Mouse (Mus musculus) bone marrow macrophage, adult 2 months (primary cell): ENCODE results near the gene Stac2. TPM values are rescaled to one million over a fixed set of nuclear protein-coding genes. Genes with fewer than 3 reads are reported as not detected.
A peak's percentile ranks its signal among the peaks of the same experiment; 100 is the strongest.

Source experiments
- H3K27ac ChIP-seq: 2 replicates; pipeline ENCODE4 v1.5.1; 2012; ENCODE audit warnings: low read depth, low read length; ENCODE audit not compliant: insufficient read depth
- H3K4me1 ChIP-seq: 2 replicates; pipeline ENCODE4 v1.6.1; 2012; ENCODE audit warnings: low read length; ENCODE audit not compliant: control insufficient read depth, insufficient read depth
- H3K4me3 ChIP-seq: 2 replicates; pipeline ENCODE4 v1.5.1; 2012; ENCODE audit warnings: mild to moderate bottlenecking, low read length, moderate library complexity; ENCODE audit not compliant: insufficient read depth
- CTCF ChIP-seq: IDR thresholded peaks from 2 replicates; pipeline ENCODE4 v1.5.1; 2012; ENCODE audit warnings: low read depth, mild to moderate bottlenecking, low read length, moderate library complexity
- POLR2A ChIP-seq: IDR thresholded peaks from 2 replicates; pipeline ENCODE4 v1.6.1; 2012; ENCODE audit warnings: mild to moderate bottlenecking, low read depth, low read length, borderline replicate concordance
- polyA plus RNA-seq: library from polyadenylated mRNA; stranded (reverse); fragments of >200 nt; gene quantifications from 2 replicates; pipeline ENCODE4 v1.2.4, GENCODE M21; 2012; ENCODE audit not compliant: missing spikeins, insufficient read depth, insufficient read length

Gene Stac2
- polyA plus RNA-seq, 1 experiment = 4.3 TPM

GRCm38 (mm10) chr11:98051611-98052128, 1.6 kb downstream of the Stac2 start:
- TF ChIP-seq CTCF (no peak), POLR2A (no peak)
- H3K4me1 ChIP-seq = peaks cover 23% of the 10 kb centered on the region
- peak overlapping the region; percentile 63 for H3K4me3 ChIP-seq
- peak overlapping the region; percentile 50 for H3K27ac ChIP-seq

GRCm38 (mm10) chr11:98050940-98051339, 2.3 kb downstream of the Stac2 start:
- Histone ChIP-seq H3K4me1 (peaks cover 23% of the 10 kb centered on the region), H3K27ac (peak overlapping the region; percentile 49; the same call in 1 of the 2 replicates), H3K4me3 (no peak overlapping the region)
- TF ChIP-seq CTCF (no peak), POLR2A (no peak)

- Histone ChIP-seq H3K4me1 (peaks cover 23% of the 10 kb centered on the region), H3K27ac (peak overlapping the region; percentile 14; the same call in 1 of the 2 replicates)
- TF ChIP-seq CTCF (no peak), POLR2A (no peak)
Measured at GRCm38 (mm10) chr11:98050520-98050815, 2.8 kb downstream of the Stac2 start.

GRCm38 (mm10) chr11:98049672-98050519, 3.4 kb downstream of the Stac2 start:
- Histone ChIP-seq H3K4me3 (no peak overlapping the region), H3K4me1 (peaks cover 23% of the 10 kb centered on the region), H3K27ac (peak overlapping the region; percentile 14; the same call in 1 of the 2 replicates)
- TF ChIP-seq POLR2A (no peak), CTCF (no peak)

More at GRCm38 (mm10) chr11:98050520-98050815, 2.8 kb downstream of the Stac2 start:
- no peak overlapping the region for H3K4me3 ChIP-seq

- H3K4me3 ChIP-seq = no peak overlapping the region
- H3K27ac ChIP-seq = no peak overlapping the region
- TF ChIP-seq POLR2A (no peak), CTCF (no peak)
- peaks cover 25% of the 10 kb centered on the region for H3K4me1 ChIP-seq
Measured at GRCm38 (mm10) chr11:98047745-98048144, 5.5 kb downstream of the Stac2 start.

GRCm38 (mm10) chr11:98046466-98046865, 6.8 kb downstream of the Stac2 start:
- TF ChIP-seq POLR2A = no peak
- no peak for TF ChIP-seq CTCF
- peaks cover 31% of the 10 kb centered on the region for H3K4me1 ChIP-seq
- H3K27ac ChIP-seq = no peak overlapping the region
- no peak overlapping the region for H3K4me3 ChIP-seq

GRCm38 (mm10) chr11:98045596-98045995, 7.7 kb downstream of the Stac2 start:
- Histone ChIP-seq H3K27ac (no peak overlapping the region), H3K4me3 (no peak overlapping the region), H3K4me1 (peaks cover 24% of the 10 kb centered on the region)
- TF ChIP-seq POLR2A (no peak), CTCF (peak; percentile 38; the same call in 1 of the 2 replicates)

- Histone ChIP-seq H3K4me3 (no peak overlapping the region), H3K4me1 (peaks cover 9% of the 10 kb centered on the region), H3K27ac (no peak overlapping the region)
- TF ChIP-seq POLR2A = no peak
- TF ChIP-seq CTCF = no peak
Measured at GRCm38 (mm10) chr11:98044074-98044473, 9.2 kb downstream of the Stac2 start.

- H3K4me1 ChIP-seq = peaks cover 9% of the 10 kb centered on the region
- H3K4me3 ChIP-seq = no peak overlapping the region
- TF ChIP-seq CTCF (no peak), POLR2A (no peak)
- H3K27ac ChIP-seq = no peak overlapping the region
Measured at GRCm38 (mm10) chr11:98042741-98043140, 10.5 kb downstream of the Stac2 start.

- Histone ChIP-seq H3K4me3 (no peak overlapping the region), H3K4me1 (peaks cover 12% of the 10 kb centered on the region), H3K27ac (no peak overlapping the region)
- TF ChIP-seq POLR2A (no peak), CTCF (no peak)
Measured at GRCm38 (mm10) chr11:98040975-98041374, 12.3 kb downstream of the Stac2 start.
